Mouse (Mus musculus) brown adipose tissue, adult 24 weeks (tissue): Measurements from ENCODE around the gene Adk. TPM values are rescaled to one million over a fixed set of nuclear protein-coding genes. Genes with fewer than 3 reads are reported as not detected.

Experiments
- H3K27ac ChIP-seq: fragments of 200-500 bp; replicated peaks from 2 replicates; pipeline ENCODE4 v1.5.1; 2012; ENCODE audit warnings: low read depth, mild to moderate bottlenecking, low read length
- H3K4me1 ChIP-seq: fragments of 200-500 bp; 2 replicates; pipeline ENCODE4 v1.6.1; 2012; ENCODE audit warnings: low read length, mixed read lengths; ENCODE audit not compliant: control insufficient read depth, insufficient read depth, insufficient read length
- H3K4me3 ChIP-seq: fragments of 200-500 bp; 2 replicates; pipeline ENCODE4 v1.5.1; 2012; ENCODE audit warnings: low read depth, mild to moderate bottlenecking, low read length, moderate library complexity; ENCODE audit not compliant: insufficient read depth
- polyA plus RNA-seq: library from polyadenylated mRNA; stranded (reverse); fragments of >200 nt; gene quantifications from 2 replicates; pipeline ENCODE4 v1.2.4, GENCODE M21; 2012; ENCODE audit not compliant: missing spikeins, insufficient read depth, insufficient read length

The Adk gene
- polyA plus RNA-seq, 1 experiment = 138 TPM

DNA sequence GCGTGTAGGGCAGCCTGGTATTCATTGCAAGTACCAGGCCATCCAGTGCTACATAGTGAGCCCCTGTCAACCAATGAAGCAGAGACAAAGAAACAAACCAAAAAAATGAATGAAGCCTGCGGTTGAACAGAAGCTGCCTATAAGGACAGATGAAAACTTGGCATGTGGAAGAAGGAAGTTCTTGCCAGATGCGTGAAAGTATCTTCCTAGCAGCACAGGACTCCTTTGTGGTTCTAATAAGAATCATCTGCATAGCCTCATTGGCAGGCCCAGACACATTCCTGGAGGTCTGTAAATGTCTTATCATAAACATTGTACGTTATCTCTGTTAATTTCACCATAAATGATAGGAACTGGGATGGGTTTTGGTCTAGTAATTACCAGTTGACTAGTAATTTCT, 154.1 kb downstream of the Adk start:
- H3K27ac ChIP-seq = no peak overlapping the region
- no peaks in the 10 kb centered on the region for H3K4me1 ChIP-seq
- no peak overlapping the region for H3K4me3 ChIP-seq

- Histone ChIP-seq H3K4me3 (no peak overlapping the region), H3K4me1 (no peaks in the 10 kb centered on the region), H3K27ac (no peak overlapping the region)
Measured at GRCm38 (mm10) chr14:21221574-21222138, 169.3 kb downstream of the Adk start.

DNA sequence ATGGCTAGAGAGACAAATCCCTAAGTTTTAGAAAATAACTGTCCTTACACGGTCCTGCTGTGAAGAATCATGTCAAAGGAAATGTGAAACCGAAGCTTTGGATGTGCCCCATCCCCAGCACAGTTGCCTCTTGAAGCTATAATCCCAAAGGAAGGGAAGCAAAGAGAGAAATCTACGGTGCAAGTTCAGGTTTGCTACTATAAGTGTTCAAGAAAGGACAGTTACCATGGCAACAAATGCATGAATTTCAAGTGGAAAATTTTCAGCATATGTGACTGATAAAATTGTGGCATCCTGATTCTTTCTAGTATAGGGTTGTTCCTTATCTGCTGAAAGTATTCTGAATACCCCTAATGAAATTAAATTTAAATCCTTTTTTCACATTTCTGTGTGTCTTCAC, 169.8 kb downstream of the Adk start:
- H3K4me3 ChIP-seq = no peak overlapping the region
- H3K4me1 ChIP-seq = no peaks in the 10 kb centered on the region
- no peak overlapping the region for H3K27ac ChIP-seq

DNA sequence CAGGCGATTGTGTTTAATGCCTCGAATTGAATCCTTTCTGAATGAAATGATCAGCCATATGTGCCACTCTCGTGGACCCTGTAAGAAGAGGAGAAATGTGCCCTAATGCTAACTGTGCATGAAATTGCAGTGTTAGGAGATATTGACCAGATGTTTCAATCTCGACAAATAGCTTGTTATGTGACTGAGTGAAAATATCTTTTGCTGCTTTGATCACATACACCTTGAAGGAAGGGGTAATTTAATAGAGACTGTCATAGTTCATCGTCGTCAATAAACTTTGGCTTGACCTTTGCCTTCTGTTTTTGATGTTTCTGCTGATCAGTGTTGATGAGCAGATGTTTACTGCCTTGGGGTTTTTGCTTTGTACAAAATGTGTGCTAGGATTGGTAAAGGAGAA, 171.1 kb downstream of the Adk start:
- Histone ChIP-seq H3K4me1 (no peaks in the 10 kb centered on the region), H3K27ac (no peak overlapping the region), H3K4me3 (no peak overlapping the region)

DNA sequence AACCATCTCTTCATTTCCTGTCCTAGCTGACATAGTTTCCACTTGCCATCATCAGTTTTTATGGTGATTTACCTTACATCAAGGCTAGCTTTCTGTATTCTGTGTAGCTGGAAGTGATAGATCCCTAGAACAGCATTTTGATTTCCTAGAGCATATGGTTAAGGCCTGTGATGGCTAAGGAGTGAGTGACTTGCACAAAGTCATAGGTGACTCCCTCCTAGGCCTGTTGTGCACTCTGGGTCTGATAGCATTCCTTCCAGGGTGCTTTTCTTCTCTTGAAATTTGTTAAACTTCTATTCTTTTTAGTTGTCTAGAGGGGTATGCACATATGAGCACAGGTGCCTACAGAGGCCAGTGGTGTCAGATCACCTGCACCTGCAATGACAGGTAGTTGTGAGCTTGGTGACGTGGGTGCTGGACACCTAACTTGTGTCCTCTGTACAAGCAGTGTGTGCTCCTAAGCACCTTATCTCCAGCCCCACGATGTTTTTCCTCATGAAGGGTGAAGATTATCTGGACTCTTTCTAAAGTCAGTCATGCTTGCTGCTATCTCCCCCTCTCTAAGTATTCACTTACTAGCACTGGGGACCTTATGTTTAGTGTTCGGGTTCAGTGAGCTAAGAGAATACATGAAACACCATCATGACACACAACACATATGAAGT, 171.7 kb downstream of the Adk start:
- no peaks in the 10 kb centered on the region for H3K4me1 ChIP-seq
- H3K27ac ChIP-seq = no peak overlapping the region
- no peak overlapping the region for H3K4me3 ChIP-seq

- Histone ChIP-seq H3K4me1 (no peaks in the 10 kb centered on the region), H3K4me3 (no peak overlapping the region), H3K27ac (no peak overlapping the region)
Measured at GRCm38 (mm10) chr14:21237051-21237450, 184.7 kb downstream of the Adk start.

DNA sequence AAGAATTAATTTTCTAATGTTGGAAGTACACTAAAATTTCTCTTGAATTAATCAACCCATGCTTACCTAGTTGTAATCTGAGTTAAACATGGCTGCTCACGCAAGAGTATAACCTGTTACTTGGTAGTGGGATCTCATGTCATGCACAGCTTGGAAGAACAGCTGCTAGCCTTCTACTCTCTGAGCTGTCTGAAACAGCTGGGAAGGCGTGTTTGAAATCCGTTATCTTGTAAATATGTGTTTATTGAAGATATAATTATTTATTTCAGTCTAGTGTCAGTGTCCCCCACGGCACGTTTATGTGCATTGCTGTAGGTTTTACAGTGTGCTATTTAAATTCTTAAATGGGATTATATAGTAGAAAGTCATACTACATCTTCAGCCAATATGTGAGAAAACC, 188.7 kb downstream of the Adk start:
- no peak overlapping the region for H3K4me3 ChIP-seq
- H3K27ac ChIP-seq = no peak overlapping the region
- no peaks in the 10 kb centered on the region for H3K4me1 ChIP-seq

GRCm38 (mm10) chr14:21251386-21251785, 199.0 kb downstream of the Adk start:
- Histone ChIP-seq H3K27ac (no peak overlapping the region), H3K4me3 (no peak overlapping the region), H3K4me1 (no peaks in the 10 kb centered on the region)

- H3K4me1 ChIP-seq = no peaks in the 10 kb centered on the region
- H3K4me3 ChIP-seq = no peak overlapping the region
- H3K27ac ChIP-seq = no peak overlapping the region
Measured at GRCm38 (mm10) chr14:21252326-21252886, 200.0 kb downstream of the Adk start.

GRCm38 (mm10) chr14:21253321-21253992, 201.1 kb downstream of the Adk start:
- no peaks in the 10 kb centered on the region for H3K4me1 ChIP-seq
- H3K27ac ChIP-seq = no peak overlapping the region
- no peak overlapping the region for H3K4me3 ChIP-seq

GRCm38 (mm10) chr14:21253993-21254339, 201.6 kb downstream of the Adk start:
- no peak overlapping the region for H3K4me3 ChIP-seq
- H3K27ac ChIP-seq = no peak overlapping the region

DNA sequence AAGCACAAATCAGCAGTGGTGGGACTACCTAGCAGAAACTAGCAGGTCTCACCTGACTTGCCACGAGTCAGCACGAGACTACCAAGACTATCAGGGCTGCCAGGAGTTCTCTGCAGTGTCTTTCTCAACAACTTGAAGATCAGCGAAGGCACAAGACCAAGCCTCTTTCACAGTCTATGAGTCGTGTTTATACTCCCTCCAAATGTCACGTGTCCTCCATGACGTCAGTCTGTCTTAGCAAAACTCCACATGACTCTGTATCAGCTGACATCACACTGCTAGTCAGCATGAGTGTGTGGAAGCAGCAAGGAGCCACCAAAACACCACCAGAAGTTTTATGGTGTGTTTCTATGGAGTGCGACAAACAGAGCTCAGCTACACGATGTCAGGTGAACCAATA, 215.9 kb downstream of the Adk start:
- no peak overlapping the region for H3K27ac ChIP-seq
- H3K4me3 ChIP-seq = no peak overlapping the region
- H3K4me1 ChIP-seq = no peaks in the 10 kb centered on the region

More at GRCm38 (mm10) chr14:21253993-21254339, 201.6 kb downstream of the Adk start:
- no peaks in the 10 kb centered on the region for H3K4me1 ChIP-seq

DNA sequence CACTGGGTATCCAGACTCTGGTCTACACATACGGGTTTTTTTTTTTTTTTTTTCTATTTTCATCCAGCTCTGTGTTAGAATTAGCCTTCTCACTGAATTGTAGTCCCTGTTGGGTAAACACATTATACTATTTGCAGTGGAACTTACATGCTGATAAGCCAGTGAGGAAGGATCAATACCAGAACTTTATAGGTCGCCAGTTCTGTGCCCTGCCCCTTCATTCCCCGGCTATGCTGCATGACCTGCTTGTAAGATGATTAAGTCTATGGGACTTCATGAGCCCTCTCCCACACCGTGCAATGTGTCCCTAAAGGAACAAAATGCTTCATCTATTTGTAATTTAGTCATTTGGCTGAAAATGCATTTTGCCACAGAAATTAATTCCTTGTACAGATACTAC, 219.1 kb downstream of the Adk start:
- H3K4me1 ChIP-seq = no peaks in the 10 kb centered on the region
- H3K27ac ChIP-seq = no peak overlapping the region
- H3K4me3 ChIP-seq = no peak overlapping the region

DNA sequence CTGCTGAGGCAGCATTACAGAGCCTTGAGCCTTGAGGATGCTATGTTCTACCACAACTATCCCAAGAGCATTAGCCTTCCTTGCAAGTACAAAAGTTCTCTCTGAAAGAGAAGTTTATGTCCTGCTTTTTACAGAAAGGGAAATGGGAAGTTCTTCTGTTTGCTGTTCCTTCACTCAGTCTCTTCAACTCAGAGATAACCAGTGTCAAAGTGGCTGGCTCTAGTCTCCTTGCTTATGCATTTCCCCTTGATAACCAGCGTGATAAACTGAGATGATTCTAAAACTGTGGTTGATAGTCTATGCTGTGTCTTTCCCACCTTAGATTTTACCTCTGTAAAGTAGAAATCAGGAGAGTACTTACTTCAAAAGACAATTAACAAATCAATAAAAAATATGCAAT, 223.4 kb downstream of the Adk start:
- no peak overlapping the region for H3K4me3 ChIP-seq
- H3K4me1 ChIP-seq = no peaks in the 10 kb centered on the region
- no peak overlapping the region for H3K27ac ChIP-seq

DNA sequence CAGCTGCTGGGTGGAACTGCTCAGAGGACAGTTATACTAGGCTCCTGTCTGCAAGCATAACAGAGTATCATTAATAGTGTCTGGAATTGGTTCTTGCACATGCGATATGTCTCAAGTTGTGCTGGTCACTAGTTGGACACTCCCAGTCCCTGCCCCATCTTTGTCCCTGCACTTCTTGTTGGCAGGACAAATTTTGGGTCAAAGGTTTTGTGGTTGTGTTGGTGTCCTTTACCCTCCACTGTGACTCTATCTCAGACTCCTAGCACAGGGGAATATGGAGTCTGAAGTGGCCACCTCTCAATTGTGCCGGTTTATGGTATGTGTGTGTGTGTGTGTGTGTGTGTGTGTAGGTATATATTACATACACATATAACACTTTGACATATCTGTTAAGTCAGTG, 225.9 kb downstream of the Adk start:
- Histone ChIP-seq H3K4me3 (no peak overlapping the region), H3K4me1 (no peaks in the 10 kb centered on the region), H3K27ac (0 out of 2 replicates have a peak overlapping the region, but pooled peaks have one; percentile 1)
